ENCODE assay signal across 9 mouse cellular contexts in the genomic region with DNA sequence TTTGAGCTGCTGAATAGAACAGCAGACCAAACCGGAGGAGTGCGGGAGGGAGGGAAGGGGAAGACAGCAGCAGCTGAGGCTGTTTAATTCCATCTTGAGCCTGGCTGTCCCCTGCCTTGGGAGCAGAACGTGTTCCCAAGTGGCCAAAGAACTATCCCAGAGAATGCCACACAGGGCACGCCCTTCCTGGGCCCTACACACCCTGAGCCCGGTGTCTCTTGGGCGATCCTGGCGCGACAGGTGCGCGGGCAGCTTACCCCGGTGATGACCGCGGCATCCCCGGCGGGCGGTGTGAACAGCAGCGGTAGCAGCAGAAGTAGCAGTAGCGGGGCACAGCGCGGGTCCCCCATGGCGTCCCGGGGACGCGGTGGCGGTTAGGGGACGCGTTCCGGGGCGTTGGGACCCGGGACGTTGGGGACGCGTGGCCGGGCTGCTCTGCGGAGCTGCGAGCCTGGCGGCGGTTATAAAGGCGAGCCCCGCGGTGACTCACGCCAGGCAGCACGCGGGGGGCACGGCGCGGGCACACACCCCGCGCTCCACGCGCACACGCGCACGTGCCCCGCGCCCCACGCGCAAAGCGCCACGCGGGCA. TPM values are rescaled to one million over a fixed set of nuclear protein-coding genes. Genes with fewer than 3 reads are reported as not detected.
DNase-seq lines count a peak whose midpoint lies in the region; ATAC-seq and TF ChIP-seq lines count a peak whose summit lies in the region.
"Had no signal": no experiment of that assay in that cellular context is flagged by ENCODE, and none has a peak within 500 bp of the region (broad histone marks: within the 10 kb centered on the region; RNA-seq: fewer than 3 reads in every experiment).

A gene (minus strand): TSS at position 422 of the 591 bp plus-strand sequence.

- H3K4me2 ChIP-seq in embryonic facial prominence, embryonic 14.5 days (ENCODE audit: low read depth, low read length), result peak within 1 kb of the TSS; percentile 99
- H3K4me2 ChIP-seq in intestine, embryonic 16.5 days (ENCODE audit: low read depth, low read length), result peak within 1 kb of the TSS; percentile 96
- peak within 1 kb of the TSS; percentile 98 for H3K4me2 ChIP-seq in midbrain, embryonic 14.5 days (ENCODE audit: low read length)

- TF ChIP-seq POLR2A in heart, adult 2 months (IDR thresholded peaks at IDR 0.05; ENCODE audit: insufficient read depth, low read depth, low read length), result no peak

- H3K9ac ChIP-seq in heart, adult 2 months (ENCODE audit: low read depth, low read length), result no peak within 1 kb of the TSS
- H3K9ac ChIP-seq in embryonic facial prominence, embryonic 14.5 days (ENCODE audit: low read depth, low read length), result peak within 1 kb of the TSS; percentile 62
- H3K9ac ChIP-seq in intestine, embryonic 16.5 days (ENCODE audit: low read depth, low read length), result peak within 1 kb of the TSS; percentile 59
- peak within 1 kb of the TSS; percentile 54 for H3K9ac ChIP-seq in midbrain, embryonic 14.5 days (replicated peaks; ENCODE audit: low read length)

- no peak within 1 kb of the TSS for H3K27ac ChIP-seq in heart, adult 2 months
- H3K27ac ChIP-seq in embryonic facial prominence, embryonic 14.5 days (replicated peaks; ENCODE audit: low read depth, low read length), result no peak within 1 kb of the TSS
- H3K27ac ChIP-seq in intestine, embryonic 16.5 days (ENCODE audit: low read length), result no peak within 1 kb of the TSS
- H3K27ac ChIP-seq in midbrain, embryonic 14.5 days (replicated peaks; ENCODE audit: low read depth, low read length), result no peak within 1 kb of the TSS

- peak; percentile 53; the same call in 1 of the 2 replicates for ATAC-seq in embryonic facial prominence, embryonic 14.5 days (ENCODE audit: low read depth)
- ATAC-seq in intestine, embryonic 16.5 days, result peak; percentile 56; the same call in 1 of the 2 replicates
- ATAC-seq in midbrain, embryonic 14.5 days (ENCODE audit: low FRiP score, low TSS enrichment), result no peak
- ATAC-seq in activated CD4-positive, CD25-positive, alpha-beta regulatory T cell, adult 4 months, result no peak

- TF ChIP-seq EP300 in heart, adult 2 months (IDR thresholded peaks at IDR 0.05; ENCODE audit: insufficient read depth, low read depth, low read length), result no peak

- no peaks in the 10 kb centered on the region for H3K4me1 ChIP-seq in heart, adult 2 months (ENCODE audit: control insufficient read depth, insufficient read depth, low read length)
- 0 out of 2 replicates have a peak, but pooled peaks cover 4% of the 10 kb centered on the region for H3K4me1 ChIP-seq in embryonic facial prominence, embryonic 14.5 days (ENCODE audit: control insufficient read depth, insufficient read depth, low read length)
- peaks cover 10% of the 10 kb centered on the region for H3K4me1 ChIP-seq in intestine, embryonic 16.5 days (ENCODE audit: control insufficient read depth, insufficient read depth, low read length)
- H3K4me1 ChIP-seq in midbrain, embryonic 14.5 days (ENCODE audit: control insufficient read depth, insufficient read depth, low read length), result peaks cover 9% of the 10 kb centered on the region

- TF ChIP-seq CTCF in heart, adult 2 months (IDR thresholded peaks at IDR 0.05), result no peak

- peak in 1 of 2 experiments; percentile 6 for DNase-seq in heart, adult 2 months
- DNase-seq in heart, postnatal 36 days, result no peak
- DNase-seq in R1 (ENCODE audit: low read depth, low spot score), result peak; percentile 28
- DNase-seq in embryonic facial prominence, embryonic 14.5 days (ENCODE audit: low spot score), result peak; percentile 29
- peak; percentile 59 for DNase-seq in midbrain, embryonic 14.5 days
- DNase-seq in layer of hippocampus, adult 9-11 months, result no peak

- no peaks in the 10 kb centered on the region for H3K9me3 ChIP-seq in embryonic facial prominence, embryonic 14.5 days (ENCODE audit: control insufficient read depth, low read length)
- H3K9me3 ChIP-seq in intestine, embryonic 16.5 days (ENCODE audit: control insufficient read depth, low read length), result no peaks in the 10 kb centered on the region
- no peaks in the 10 kb centered on the region for H3K9me3 ChIP-seq in midbrain, embryonic 14.5 days (ENCODE audit: control insufficient read depth, low read length)

- intact Hi-C loops in heart, adult 2 months (cut with DNase I), result no loop called here
- intact Hi-C loops in heart, postnatal 36 days (cut with DNase I), result no loop called here

- WGBS in heart, adult 2 months, result under 1% methylated on average over 56 of the region's 61 CpGs
- under 1% methylated on average over 37 of the region's 61 CpGs for WGBS in embryonic facial prominence, embryonic 14.5 days
- WGBS in intestine, embryonic 16.5 days, result under 1% methylated on average over 57 of the region's 61 CpGs
- under 1% methylated on average over 61 of the region's 61 CpGs for whole genome bisulfite sequencing in midbrain, embryonic 14.5 days

- peak within 1 kb of the TSS; percentile 4; the same call in 1 of the 2 replicates for H3K4me3 ChIP-seq in heart, adult 2 months
- peak within 1 kb of the TSS; percentile 54 for H3K4me3 ChIP-seq in embryonic facial prominence, embryonic 14.5 days (ENCODE audit: low read depth, low read length)
- H3K4me3 ChIP-seq in intestine, embryonic 16.5 days (ENCODE audit: low read length), result peak within 1 kb of the TSS; percentile 48
- H3K4me3 ChIP-seq in midbrain, embryonic 14.5 days (replicated peaks; ENCODE audit: low read depth, low read length), result peak within 1 kb of the TSS; percentile 53

- peaks cover 14% of the 10 kb centered on the region for H3K27me3 ChIP-seq in heart, adult 2 months (ENCODE audit: control insufficient read depth, insufficient read depth, low read length)
- H3K27me3 ChIP-seq in embryonic facial prominence, embryonic 14.5 days (replicated peaks; ENCODE audit: control insufficient read depth, insufficient read depth, low read length), result peaks cover 24% of the 10 kb centered on the region
- H3K27me3 ChIP-seq in intestine, embryonic 16.5 days (replicated peaks; ENCODE audit: control insufficient read depth, insufficient read depth, low read length), result peaks cover 18% of the 10 kb centered on the region
- H3K27me3 ChIP-seq in midbrain, embryonic 14.5 days (ENCODE audit: control insufficient read depth, insufficient read depth, low read length), result peaks cover 33% of the 10 kb centered on the region

- no peaks in the 10 kb centered on the region for H3K36me3 ChIP-seq in heart, adult 2 months (ENCODE audit: control insufficient read depth, insufficient read depth, low read length)
- H3K36me3 ChIP-seq in embryonic facial prominence, embryonic 14.5 days (ENCODE audit: control insufficient read depth, insufficient read depth, low read length), result no peaks in the 10 kb centered on the region
- H3K36me3 ChIP-seq in intestine, embryonic 16.5 days (ENCODE audit: control insufficient read depth, insufficient read depth, low read length), result no peaks in the 10 kb centered on the region
- H3K36me3 ChIP-seq in midbrain, embryonic 14.5 days (ENCODE audit: control insufficient read depth, insufficient read depth, low read length), result no peaks in the 10 kb centered on the region

- H3K79me2 ChIP-seq in heart, adult 2 months (replicated peaks; ENCODE audit: control insufficient read depth, insufficient read depth, low read length), result no peaks in the 10 kb centered on the region

RNA-seq across cellular contexts. Expression of the gene that starts here (rescaled TPM):
- total RNA-seq in heart, adult 2 months (2021), result not detected
- polyA plus RNA-seq in heart, adult 2 months (2012; rRNA removed), result not detected in 2 replicates
- total RNA-seq in heart, postnatal 36 days (2021), result not detected
- polyA plus RNA-seq in embryonic facial prominence, embryonic 14.5 days (2014; fragmentation: Nextera tagmentation; extraction: Ambion mirVana), result 0.84 and 0.93 TPM in 2 replicates
- not detected in 2 replicates for polyA plus RNA-seq in intestine, embryonic 16.5 days (2015; fragmentation: Nextera tagmentation; extraction: Ambion mirVana)
- polyA plus RNA-seq in midbrain, embryonic 14.5 days (2014; fragmentation: Nextera tagmentation; extraction: Ambion mirVana), result 0.50 and 0.89 TPM in 2 replicates
- polyA plus RNA-seq in activated CD4-positive, CD25-positive, alpha-beta regulatory T cell, adult 4 months (2017; shearing (Covaris generic)), result not detected
- total RNA-seq: heart, postnatal 10 days had no signal

Comparison
In these comparisons a context has a peak if more than half of its experiments do, and no peak if none do; other contexts are left out.
1. Peak in DNase-seq, ATAC-seq, H3K4me3 ChIP-seq, H3K9ac ChIP-seq and H3K4me2 ChIP-seq in embryonic facial prominence, embryonic 14.5 days; RNA of the gene not detected or under 1 TPM.
2. Peak in ATAC-seq, H3K4me3 ChIP-seq, H3K9ac ChIP-seq and H3K4me2 ChIP-seq in intestine, embryonic 16.5 days; RNA of the gene not detected or under 1 TPM.
3. Peak in DNase-seq, H3K4me3 ChIP-seq, H3K9ac ChIP-seq and H3K4me2 ChIP-seq in midbrain, embryonic 14.5 days; RNA of the gene not detected or under 1 TPM.
4. H3K4me3 ChIP-seq: peak in every context shown above with its lines; median percentile 54 in embryonic facial prominence, embryonic 14.5 days; 53 in midbrain, embryonic 14.5 days; 48 in intestine, embryonic 16.5 days; 4 in heart, adult 2 months.